Mouse (Mus musculus) MEL-GATA-1-ER (cell line): ENCODE measurements around the gene Dgki.

Experiments used
- DNase-seq: peaks from one replicate; pipeline ENCODE4 v3.0.0-alpha.2; 2012; ENCODE audit warnings: low read depth; ENCODE audit errors: extremely low read depth

Gene Dgki

GRCm38 (mm10) chr6:37028300-37028699, 271.7 kb downstream of the Dgki start:
- DNase-seq: no peak

GRCm38 (mm10) chr6:37026343-37027243, 273.4 kb downstream of the Dgki start:
- DNase-seq: no peak

GRCm38 (mm10) chr6:37016046-37016445, 283.9 kb downstream of the Dgki start:
- DNase-seq: no peak

- no peak for DNase-seq
Observed at GRCm38 (mm10) chr6:37011597-37011996, 288.4 kb downstream of the Dgki start.

- DNase-seq: no peak
Observed at GRCm38 (mm10) chr6:37007573-37007972, 292.4 kb downstream of the Dgki start.

GRCm38 (mm10) chr6:37004914-37005313, 295.1 kb downstream of the Dgki start:
- no peak for DNase-seq

- no peak for DNase-seq
Observed at GRCm38 (mm10) chr6:37003235-37003634, 296.7 kb downstream of the Dgki start.

GRCm38 (mm10) chr6:36998942-36999341, 301.0 kb downstream of the Dgki start:
- no peak for DNase-seq

- no peak for DNase-seq
Observed at GRCm38 (mm10) chr6:36994329-36994728, 305.7 kb downstream of the Dgki start.

GRCm38 (mm10) chr6:36990186-36990585, 309.8 kb downstream of the Dgki start:
- no peak for DNase-seq

GRCm38 (mm10) chr6:36988800-36989199, 311.2 kb downstream of the Dgki start:
- no peak for DNase-seq

GRCm38 (mm10) chr6:36981646-36982045, 318.3 kb downstream of the Dgki start:
- DNase-seq: no peak

GRCm38 (mm10) chr6:36980475-36980874, 319.5 kb downstream of the Dgki start:
- DNase-seq: no peak

- DNase-seq: no peak
Observed at GRCm38 (mm10) chr6:36978176-36978575, 321.8 kb downstream of the Dgki start.

GRCm38 (mm10) chr6:36973096-36973495, 326.9 kb downstream of the Dgki start:
- DNase-seq: no peak

GRCm38 (mm10) chr6:36972494-36972893, 327.5 kb downstream of the Dgki start:
- DNase-seq: no peak

GRCm38 (mm10) chr6:36969249-36969885, 330.6 kb downstream of the Dgki start:
- no peak for DNase-seq

- DNase-seq: no peak
Observed at GRCm38 (mm10) chr6:36960658-36961057, 339.3 kb downstream of the Dgki start.

GRCm38 (mm10) chr6:36955293-36955692, 344.7 kb downstream of the Dgki start:
- DNase-seq: no peak

GRCm38 (mm10) chr6:36950648-36951047, 349.3 kb downstream of the Dgki start:
- DNase-seq: no peak

GRCm38 (mm10) chr6:36947861-36948260, 352.1 kb downstream of the Dgki start:
- no peak for DNase-seq

GRCm38 (mm10) chr6:36937527-36937926, 362.5 kb downstream of the Dgki start:
- DNase-seq: no peak

- no peak for DNase-seq
Observed at GRCm38 (mm10) chr6:36936816-36937215, 363.2 kb downstream of the Dgki start.
